Mouse (Mus musculus) CH12.LX (cell line): ENCODE data around the gene Trim62.

ENCODE experiments used
- CHD1 ChIP-seq: IDR thresholded peaks from 2 replicates; pipeline ENCODE4 v1.6.1; 2012; ENCODE audit warnings: low read depth, low read length, improper control_type of control experiment, inconsistent platforms
- CTCF ChIP-seq, 2 experiments: IDR thresholded peaks in 1 of 2; conservative IDR thresholded peaks in 1 of 2; 2 replicates each; pipeline ENCODE4 v1.5.1; 2011 to 2012; ENCODE audit warnings: low read depth in 2 of 2, low read length in 2 of 2, improper control_type of control experiment in 1 of 2, inconsistent platforms in 1 of 2, mild to moderate bottlenecking in 1 of 2, moderate library complexity in 1 of 2
- E2F4 ChIP-seq: IDR thresholded peaks from 2 replicates; pipeline ENCODE4 v1.6.1; 2011; ENCODE audit warnings: low read depth, low read length, improper control_type of control experiment; ENCODE audit not compliant: insufficient replicate concordance
- EP300 ChIP-seq: IDR thresholded peaks from 2 replicates; pipeline ENCODE4 v1.6.1; 2011; ENCODE audit warnings: low read length, improper control_type of control experiment
- ETS1 ChIP-seq: conservative IDR thresholded peaks from 2 replicates; pipeline ENCODE4 v1.6.1; 2012; ENCODE audit warnings: low read depth, mild to moderate bottlenecking, inconsistent platforms, low read length, improper control_type of control experiment, moderate library complexity
- MAX ChIP-seq: IDR thresholded peaks from 2 replicates; pipeline ENCODE4 v1.6.1; 2011; ENCODE audit warnings: low read length, improper control_type of control experiment
- MAZ ChIP-seq: IDR thresholded peaks from 2 replicates; pipeline ENCODE4 v1.6.1; 2012; ENCODE audit warnings: low read depth, mild to moderate bottlenecking, inconsistent platforms, low read length, improper control_type of control experiment, moderate library complexity
- NELFE ChIP-seq: IDR thresholded peaks from 2 replicates; pipeline ENCODE4 v1.6.1; 2011; ENCODE audit warnings: low read depth, low read length, improper control_type of control experiment
- POLR2A ChIP-seq: IDR thresholded peaks from 2 replicates; pipeline ENCODE4 v1.6.1; 2011; ENCODE audit warnings: low read depth, mild to moderate bottlenecking, improper control_type of control experiment, low read length
- ZNF384 ChIP-seq: IDR thresholded peaks from 2 replicates; pipeline ENCODE4 v1.6.1; 2012; ENCODE audit warnings: low read depth, low read length, improper control_type of control experiment, inconsistent platforms

DNA sequence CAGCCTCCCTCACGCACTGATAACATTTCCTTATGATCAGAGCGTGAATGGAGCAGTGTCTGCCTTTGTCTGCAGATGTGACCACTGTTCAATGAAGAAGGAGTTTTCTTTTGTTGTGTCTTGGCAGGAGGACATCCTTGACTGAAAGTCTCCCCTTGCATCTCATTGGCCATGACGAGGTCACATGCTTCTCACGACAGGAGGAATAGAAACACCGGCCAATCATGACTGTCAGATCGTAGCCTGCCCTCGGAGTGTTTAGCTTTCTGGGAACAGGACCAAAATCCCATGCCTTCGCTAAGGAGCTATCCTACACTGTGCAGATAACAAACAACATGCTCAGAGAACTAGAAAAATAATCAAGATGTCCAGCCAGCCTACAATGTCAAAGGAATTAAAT lies 42.1 kb upstream of the Trim62 start:
- TF ChIP-seq EP300: no peak
- no peak for TF ChIP-seq CTCF (conservative IDR thresholded peaks at IDR 0.05 in 1 of 2, IDR thresholded peaks at IDR 0.05 in 1 of 2; ENCODE audit: low read depth in 2 of 2, low read length in 2 of 2)
- no peak for TF ChIP-seq CHD1
- TF ChIP-seq NELFE: no peak
- no peak for TF ChIP-seq E2F4
- TF ChIP-seq MAZ: no peak
- TF ChIP-seq POLR2A: no peak
- no peak for TF ChIP-seq ZNF384
- TF ChIP-seq MAX: no peak
- no peak for TF ChIP-seq ETS1
